Comparison of ENCODE assay signal across 12 mouse cellular contexts in the genomic region with DNA sequence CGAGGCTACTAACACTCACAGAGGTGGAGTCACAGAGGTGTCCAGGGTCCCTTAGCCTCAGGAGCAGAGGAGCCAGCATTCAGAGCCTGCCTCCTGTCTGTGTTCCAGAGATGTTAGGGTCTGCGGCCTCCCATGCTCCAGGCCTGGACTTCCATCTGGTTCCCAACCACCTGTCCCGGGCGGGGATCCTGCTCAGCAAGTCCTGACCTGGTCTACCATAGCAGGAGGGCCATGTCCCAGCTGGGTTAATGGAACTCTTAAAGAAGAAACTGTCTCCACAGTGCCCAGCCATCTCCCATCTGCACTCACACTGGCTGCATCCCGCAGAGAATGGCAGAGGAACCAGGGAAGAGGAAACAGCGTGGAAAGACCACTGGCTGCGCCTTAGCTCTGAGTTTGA.
"Had no signal": no experiment of that assay in that cellular context is flagged by ENCODE, and none has a peak within 500 bp of the region (broad histone marks: within the 10 kb centered on the region; RNA-seq: fewer than 3 reads in every experiment).

No protein-coding gene starts in this region.

- DNase-seq: gastrocnemius, postnatal 25 days; heart, adult 18-20 months; heart, postnatal 10 days; heart, postnatal 4 days; kidney, adult 18-20 months; kidney, adult 8-10 months; kidney, postnatal 10 days; kidney, postnatal 25 days; kidney, postnatal 4 days; liver; liver, embryonic 13.5 days; liver, postnatal 0 days had no signal
